Mouse (Mus musculus) spleen, postnatal 4 days (tissue): ENCODE data around the gene Ntng2.

Source experiments
- DNase-seq, 2 experiments: peaks; one replicate each; pipeline ENCODE4 v3.0.0; 2022; ENCODE audit warnings: low spot score in 2 of 2

Ntng2 gene

GRCm38 (mm10) chr2:29191216-29192215, 61.3 kb downstream of the Ntng2 start:
- DNase-seq: no peak

- no peak for DNase-seq
Observed at GRCm38 (mm10) chr2:29190392-29190791, 62.4 kb downstream of the Ntng2 start.

- DNase-seq: no peak
Observed at GRCm38 (mm10) chr2:29186209-29186608, 66.6 kb downstream of the Ntng2 start.

- DNase-seq: no peak
Observed at GRCm38 (mm10) chr2:29183266-29183924, 69.4 kb downstream of the Ntng2 start.

GRCm38 (mm10) chr2:29181111-29181510, 71.7 kb downstream of the Ntng2 start:
- DNase-seq: no peak

- DNase-seq: no peak
Observed at GRCm38 (mm10) chr2:29179810-29180209, 73.0 kb downstream of the Ntng2 start.

GRCm38 (mm10) chr2:29174887-29175286, 77.9 kb downstream of the Ntng2 start:
- no peak for DNase-seq

- DNase-seq: no peak
Observed at GRCm38 (mm10) chr2:29168067-29168466, 84.7 kb downstream of the Ntng2 start.

- no peak for DNase-seq
Observed at GRCm38 (mm10) chr2:29151941-29152340, 100.9 kb downstream of the Ntng2 start.
